Mouse (Mus musculus) liver, adult 10 weeks (tissue): Measurements from ENCODE around the gene Mall. TPM values are rescaled to one million over a fixed set of nuclear protein-coding genes. Genes with fewer than 3 reads are reported as not detected.

Experiments
- polyA plus RNA-seq: library from polyadenylated mRNA; stranded (reverse); fragments of 350-450 nt; fragmentation: Illumina TruSeq; extraction: RNeasy Lipid Tissue Mini Kit (QIAGEN cat#74804); gene quantifications from one replicate; pipeline ENCODE4 v1.2.3, GENCODE M21; 2014; ENCODE audit warnings: low read depth, low replicate concordance

Gene Mall
- polyA plus RNA-seq: not detected

GRCm38 (mm10) chr2:127729671-127730070 is at the start of gene Mall:
TSS of gene Mall (minus strand) at chr2:127729932.

GRCm38 (mm10) chr2:127656086-127656720 is 73.5 kb downstream of the Mall start, which contains the start of gene Mal:
TSS of gene Mal (minus strand) at chr2:127656695.

Other genes with a start within 250 kb of the Mall start
- gene Kcnip3, start 207.8 kb downstream of the Mall start, polyA plus RNA-seq: not detected
- not detected for gene Prom2, start 188.5 kb downstream of the Mall start, polyA plus RNA-seq
- 3.2 TPM for gene Zfp661, start 142.8 kb downstream of the Mall start, polyA plus RNA-seq
- gene Mrps5, start 142.7 kb downstream of the Mall start, polyA plus RNA-seq: 19.1 TPM
- gene Mal, start 73.2 kb downstream of the Mall start, polyA plus RNA-seq: 0.61 TPM
- gene Nphp1, start 59.0 kb upstream of the Mall start, polyA plus RNA-seq: 2.1 TPM
- 20.9 TPM for gene Mtln, start 62.6 kb upstream of the Mall start, polyA plus RNA-seq
- gene Bub1, start 101.9 kb upstream of the Mall start, polyA plus RNA-seq: not detected
- gene Acoxl, start 108.9 kb upstream of the Mall start, polyA plus RNA-seq: not detected